Mouse (Mus musculus) hindbrain, postnatal 0 days (tissue): ENCODE results near the gene Arhgap31. TPM values are rescaled to one million over a fixed set of nuclear protein-coding genes. Genes with fewer than 3 reads are reported as not detected.

Experiments used
- ATAC-seq: fragments of 200-750 bp; cut with Nextera tagmentation; 2 replicates; pipeline ENCODE4 v1.8.0; 2017; ENCODE audit warnings: mild to moderate bottlenecking, moderate TSS enrichment, moderate library complexity
- DNase-seq: peaks from one replicate; pipeline ENCODE4 v3.0.0-alpha.2; 2015; ENCODE audit warnings: low spot score
- H3K27ac ChIP-seq: fragments of 300-500 bp; sonication (generic); 2 replicates; pipeline ENCODE4 v1.5.1; 2014; ENCODE audit warnings: mild to moderate bottlenecking
- H3K27me3 ChIP-seq: fragments of 300-500 bp; sonication (generic); 2 replicates; pipeline ENCODE4 v1.6.1; 2014; ENCODE audit warnings: low read length, mixed read lengths; ENCODE audit not compliant: insufficient read depth
- H3K36me3 ChIP-seq: fragments of 300-500 bp; sonication (generic); 2 replicates; pipeline ENCODE4 v1.6.1; 2014; ENCODE audit warnings: low read length, mixed read lengths; ENCODE audit not compliant: insufficient read depth
- H3K4me1 ChIP-seq: fragments of 300-500 bp; sonication (generic); 2 replicates; pipeline ENCODE4 v1.6.1; 2014; ENCODE audit warnings: antibody characterized with exemption, low read length, mixed read lengths; ENCODE audit not compliant: insufficient read depth
- H3K4me2 ChIP-seq: fragments of 300-500 bp; sonication (generic); 2 replicates; pipeline ENCODE4 v1.6.1; 2014; ENCODE audit warnings: low read depth, mild to moderate bottlenecking, low read length, moderate library complexity, mixed read lengths
- H3K4me3 ChIP-seq: fragments of 300-500 bp; sonication (generic); 2 replicates; pipeline ENCODE4 v1.5.1; 2014; ENCODE audit warnings: low read length
- H3K9ac ChIP-seq: fragments of 300-500 bp; sonication (generic); replicated peaks from 2 replicates; pipeline ENCODE4 v1.6.1; 2014; ENCODE audit warnings: mild to moderate bottlenecking, low read length, moderate library complexity, mixed read lengths
- H3K9me3 ChIP-seq: fragments of 300-500 bp; sonication (generic); 2 replicates; pipeline ENCODE4 v1.6.1; 2016; ENCODE audit warnings: low read length, mixed read lengths
- CTCF ChIP-seq: IDR thresholded peaks from 2 replicates; pipeline ENCODE4 v1.5.1; 2016; ENCODE audit warnings: antibody characterized with exemption, control low read depth, low read depth
- whole genome bisulfite sequencing: fragments of 180-500 bp; shearing (Covaris S2); extraction: QIAGEN DNeasy Blood & Tissue Kit; methylation state at CpG from one replicate; pipeline ENCODE4 v1.1.7; 2014; 5-methylcytosine and 5-hydroxymethylcytosine counted together
- polyA plus RNA-seq: library from polyadenylated mRNA; unstranded; fragments of >200 nt; fragmentation: Nextera tagmentation; extraction: Ambion mirVana; gene quantifications from 2 replicates; pipeline ENCODE4 v1.2.1, GENCODE M21; 2015
- total RNA-seq: library from RNA; depleted of rRNA; stranded (reverse); fragments of >200 nt; gene quantifications from 2 replicates; pipeline ENCODE4 v1.2.3, GENCODE M21; 2014

The Arhgap31 gene
- total and polyA plus RNA-seq, 2 experiments from 2014 or later = 4.6 to 12.7 TPM

- TF ChIP-seq CTCF = no peak
- H3K9me3 ChIP-seq = no peaks in the 10 kb centered on the region
- H3K4me2 ChIP-seq = no peak overlapping the region
- no peak overlapping the region for H3K4me3 ChIP-seq
- no peak for ATAC-seq
- no peak for DNase-seq
- H3K4me1 ChIP-seq = no peaks in the 10 kb centered on the region
- H3K27ac ChIP-seq = no peak overlapping the region
- no peak overlapping the region for H3K9ac ChIP-seq
- peaks cover 18% of the 10 kb centered on the region; the same call in 1 of the 2 replicates for H3K36me3 ChIP-seq
- WGBS = 95% methylated on average over 19 of the region's 19 CpGs
- H3K27me3 ChIP-seq = no peaks in the 10 kb centered on the region
These were observed 44.6 kb upstream of the Arhgap31 start for GRCm38 (mm10) chr16:38757626-38758025.

GRCm38 (mm10) chr16:38756572-38756971 is 43.5 kb upstream of the Arhgap31 start:
- Histone ChIP-seq H3K4me2 (no peak overlapping the region), H3K27me3 (no peaks in the 10 kb centered on the region), H3K9me3 (no peaks in the 10 kb centered on the region), H3K27ac (no peak overlapping the region), H3K4me1 (no peaks in the 10 kb centered on the region), H3K4me3 (no peak overlapping the region), H3K9ac (no peak overlapping the region), H3K36me3 (0 out of 2 replicates have a peak, but pooled peaks cover 16% of the 10 kb centered on the region)
- no peak for ATAC-seq
- no peak for TF ChIP-seq CTCF
- WGBS = 75% methylated on average over 4 of the region's 4 CpGs
- no peak for DNase-seq

GRCm38 (mm10) chr16:38756177-38756503 is 43.1 kb upstream of the Arhgap31 start:
- no peak for TF ChIP-seq CTCF
- peak; percentile 28 for DNase-seq
- ATAC-seq = no peak
- Histone ChIP-seq H3K4me3 (no peak overlapping the region), H3K27ac (no peak overlapping the region), H3K4me1 (no peaks in the 10 kb centered on the region), H3K27me3 (no peaks in the 10 kb centered on the region), H3K36me3 (0 out of 2 replicates have a peak, but pooled peaks cover 16% of the 10 kb centered on the region), H3K4me2 (no peak overlapping the region), H3K9me3 (no peaks in the 10 kb centered on the region), H3K9ac (no peak overlapping the region)
- WGBS = 40% methylated on average over 5 of the region's 5 CpGs

- ATAC-seq = no peak
- no peak for TF ChIP-seq CTCF
- no peaks in the 10 kb centered on the region for H3K4me1 ChIP-seq
- no peaks in the 10 kb centered on the region for H3K9me3 ChIP-seq
- H3K27ac ChIP-seq = no peak overlapping the region
- WGBS = 62% methylated on average over 7 of the region's 7 CpGs
- no peak overlapping the region for H3K9ac ChIP-seq
- H3K36me3 ChIP-seq = 0 out of 2 replicates have a peak, but pooled peaks cover 12% of the 10 kb centered on the region
- no peak overlapping the region for H3K4me2 ChIP-seq
- no peak for DNase-seq
- no peaks in the 10 kb centered on the region for H3K27me3 ChIP-seq
- H3K4me3 ChIP-seq = no peak overlapping the region
These were observed 42.5 kb upstream of the Arhgap31 start for GRCm38 (mm10) chr16:38755452-38756176.

GRCm38 (mm10) chr16:38753631-38754030 is 40.6 kb upstream of the Arhgap31 start:
- 59% methylated on average over 11 of the region's 11 CpGs for WGBS
- no peak overlapping the region for H3K27ac ChIP-seq
- H3K27me3 ChIP-seq = no peaks in the 10 kb centered on the region
- H3K4me2 ChIP-seq = no peak overlapping the region
- H3K4me3 ChIP-seq = no peak overlapping the region
- ATAC-seq (no peak), DNase-seq (no peak)
- no peak overlapping the region for H3K9ac ChIP-seq
- no peaks in the 10 kb centered on the region for H3K4me1 ChIP-seq
- no peaks in the 10 kb centered on the region for H3K9me3 ChIP-seq
- 0 out of 2 replicates have a peak, but pooled peaks cover 8% of the 10 kb centered on the region for H3K36me3 ChIP-seq
- no peak for TF ChIP-seq CTCF

- Histone ChIP-seq H3K4me1 (no peaks in the 10 kb centered on the region), H3K36me3 (no peaks in the 10 kb centered on the region), H3K9ac (no peak overlapping the region), H3K4me3 (no peak overlapping the region), H3K27ac (no peak overlapping the region), H3K27me3 (no peaks in the 10 kb centered on the region), H3K9me3 (no peaks in the 10 kb centered on the region), H3K4me2 (no peak overlapping the region)
- DNase-seq (no peak), ATAC-seq (no peak)
- 88% methylated on average over 6 of the region's 6 CpGs for WGBS
- no peak for TF ChIP-seq CTCF
These were observed 37.7 kb upstream of the Arhgap31 start for GRCm38 (mm10) chr16:38750803-38751202.

GRCm38 (mm10) chr16:38743941-38744673 is 31.0 kb upstream of the Arhgap31 start:
- Histone ChIP-seq H3K27ac (no peak overlapping the region), H3K36me3 (no peaks in the 10 kb centered on the region), H3K9ac (no peak overlapping the region), H3K4me1 (no peaks in the 10 kb centered on the region), H3K27me3 (no peaks in the 10 kb centered on the region), H3K4me2 (no peak overlapping the region), H3K4me3 (no peak overlapping the region), H3K9me3 (no peaks in the 10 kb centered on the region)
- WGBS = 91% methylated on average over 10 of the region's 10 CpGs
- DNase-seq (no peak), ATAC-seq (no peak)
- TF ChIP-seq CTCF = no peak
